Mouse (Mus musculus) lung, postnatal 0 days (tissue): ENCODE measurements around the gene Ubald1.
A peak's percentile ranks its signal among the peaks of the same experiment; 100 is the strongest.

Source experiments
- CTCF ChIP-seq: IDR thresholded peaks from 2 replicates; pipeline ENCODE4 v1.5.1; 2016; ENCODE audit warnings: antibody characterized with exemption, mild to moderate bottlenecking
- EP300 ChIP-seq: IDR thresholded peaks from 2 replicates; pipeline ENCODE4 v1.6.1; 2016; ENCODE audit warnings: antibody characterized with exemption, mild to moderate bottlenecking, control low read depth

DNA sequence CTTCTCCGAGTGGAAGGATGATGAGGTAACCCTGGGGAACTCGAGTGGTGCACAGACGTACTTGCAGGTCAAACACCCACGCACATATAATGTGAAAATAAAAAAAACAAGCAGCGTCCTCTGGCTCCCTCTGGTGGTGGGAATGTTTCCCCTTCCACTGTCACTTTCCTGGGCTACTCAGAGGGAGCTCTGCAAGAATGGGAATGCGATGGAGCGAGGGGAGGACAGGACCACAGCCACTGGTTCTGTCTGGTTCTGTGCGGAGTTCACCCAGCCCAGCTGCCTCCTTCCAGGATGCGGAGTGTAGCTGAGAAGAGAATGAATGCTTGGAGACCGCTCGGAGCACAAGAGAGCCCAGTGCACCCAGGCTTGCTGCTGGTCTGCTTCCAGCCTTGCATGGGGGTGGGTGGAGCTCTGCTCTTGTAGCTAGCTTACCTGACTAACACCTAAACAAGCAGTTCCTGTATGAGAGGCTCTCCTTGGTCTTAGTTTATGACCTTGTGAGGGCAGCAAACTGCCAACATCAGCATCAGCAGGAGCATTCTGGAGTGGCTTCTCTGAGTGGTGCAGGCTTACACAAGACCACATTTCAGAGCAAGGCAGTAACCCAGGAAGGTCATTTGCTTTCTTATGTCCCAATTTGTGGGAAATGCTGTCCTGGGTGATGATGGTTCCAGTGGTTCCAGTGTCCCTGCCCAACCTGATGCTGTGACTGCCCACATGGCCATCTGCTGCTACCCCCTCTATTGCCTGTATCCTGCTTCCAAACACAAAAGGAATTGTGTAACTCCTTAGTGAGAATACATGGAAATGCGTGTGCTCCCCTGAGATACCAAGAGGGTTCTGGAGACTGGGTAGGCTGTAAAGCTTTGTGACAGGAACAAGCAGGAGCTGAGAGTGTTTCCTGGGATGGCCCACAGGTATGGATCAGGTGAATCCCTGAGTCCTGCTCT, 33.9 kb upstream of the Ubald1 start:
- TF ChIP-seq CTCF (peak; percentile 99), EP300 (no peak; the same call in none of the 2 replicates)
